Mouse (Mus musculus): Measurements from ENCODE around the gene Prkd2. TPM values are rescaled to one million over a fixed set of nuclear protein-coding genes. Genes with fewer than 3 reads are reported as not detected.

Prkd2 gene
- total RNA-seq, 2 experiments from 2014 or later: 23.0 to 23.4 TPM

GRCm38 (mm10) chr7:16919395-16920149, 76.9 kb downstream of the Prkd2 start:
- no peak for DNase-seq

Other genes with a start within 250 kb of the Prkd2 start
- 10 to 100 TPM; 71.9 to 74.5 TPM for gene Arhgap35, start 227.9 kb upstream of the Prkd2 start, total RNA-seq (2021)
- gene Ceacam15, start 167.2 kb upstream of the Prkd2 start, total RNA-seq (2021): under 1 TPM; 0.38 to 0.64 TPM
- gene Ceacam9, start 121.0 kb upstream of the Prkd2 start, total RNA-seq (2021): not detected
- 100 to 1,000 TPM; 127 to 129 TPM for gene Ap2s1, start 104.5 kb upstream of the Prkd2 start, total RNA-seq (2021)
- gene Slc1a5, start 61.6 kb upstream of the Prkd2 start, total RNA-seq (2021): 10 to 100 TPM; 28.4 to 28.7 TPM
- 10 to 100 TPM; 87.0 to 99.9 TPM for gene Strn4, start 27.0 kb upstream of the Prkd2 start, total RNA-seq (2021)
- 10 to 100 TPM; 45.0 to 49.2 TPM for gene Fkrp, start 26.2 kb upstream of the Prkd2 start, total RNA-seq (2021)
- 10 to 100 TPM; 45.2 to 48.6 TPM for gene Dact3, start 32.4 kb downstream of the Prkd2 start, total RNA-seq (2021)
- 1 to 10 TPM; 1.4 to 1.8 TPM for gene Gng8, start 48.9 kb downstream of the Prkd2 start, total RNA-seq (2021)
- gene Ptgir, start 63.6 kb downstream of the Prkd2 start, total RNA-seq (2021): 1 to 10 TPM; 1.9 to 2.7 TPM
- gene Calm3, start 81.2 kb downstream of the Prkd2 start, total RNA-seq (2021): 100 to 1,000 TPM; 309 to 310 TPM
- 1 to 10 TPM; 6.3 to 7.3 TPM for gene Pnmal2, start 101.8 kb downstream of the Prkd2 start, total RNA-seq (2021)
- not detected for gene Pnmal1, start 116.8 kb downstream of the Prkd2 start, total RNA-seq (2021)
- gene Gm42372, start 140.2 kb downstream of the Prkd2 start, total RNA-seq (2021): under 1 TPM in 1 of 2 experiments, not detected in 1; 0.05 TPM
- gene Ccdc8, start 149.8 kb downstream of the Prkd2 start, total RNA-seq (2021): 10 to 100 TPM; 22.0 to 24.5 TPM
- 100 to 1,000 TPM; 109 TPM for gene Ppp5c, start 185.0 kb downstream of the Prkd2 start, total RNA-seq (2021)
- 1 to 10 TPM; 3.1 to 3.8 TPM for gene Hif3a, start 219.5 kb downstream of the Prkd2 start, total RNA-seq (2021)
- under 1 TPM; 0.10 to 0.20 TPM for gene Psg16, start 231.1 kb downstream of the Prkd2 start, total RNA-seq (2021)

Data from heart, postnatal 4 days (tissue).